Mouse (Mus musculus): ENCODE data around the gene Ube2b. TPM values are rescaled to one million over a fixed set of nuclear protein-coding genes. Genes with fewer than 3 reads are reported as not detected.

Gene Ube2b
- polyA plus RNA-seq, 1 experiment from 2014 or later = 242 TPM

DNA sequence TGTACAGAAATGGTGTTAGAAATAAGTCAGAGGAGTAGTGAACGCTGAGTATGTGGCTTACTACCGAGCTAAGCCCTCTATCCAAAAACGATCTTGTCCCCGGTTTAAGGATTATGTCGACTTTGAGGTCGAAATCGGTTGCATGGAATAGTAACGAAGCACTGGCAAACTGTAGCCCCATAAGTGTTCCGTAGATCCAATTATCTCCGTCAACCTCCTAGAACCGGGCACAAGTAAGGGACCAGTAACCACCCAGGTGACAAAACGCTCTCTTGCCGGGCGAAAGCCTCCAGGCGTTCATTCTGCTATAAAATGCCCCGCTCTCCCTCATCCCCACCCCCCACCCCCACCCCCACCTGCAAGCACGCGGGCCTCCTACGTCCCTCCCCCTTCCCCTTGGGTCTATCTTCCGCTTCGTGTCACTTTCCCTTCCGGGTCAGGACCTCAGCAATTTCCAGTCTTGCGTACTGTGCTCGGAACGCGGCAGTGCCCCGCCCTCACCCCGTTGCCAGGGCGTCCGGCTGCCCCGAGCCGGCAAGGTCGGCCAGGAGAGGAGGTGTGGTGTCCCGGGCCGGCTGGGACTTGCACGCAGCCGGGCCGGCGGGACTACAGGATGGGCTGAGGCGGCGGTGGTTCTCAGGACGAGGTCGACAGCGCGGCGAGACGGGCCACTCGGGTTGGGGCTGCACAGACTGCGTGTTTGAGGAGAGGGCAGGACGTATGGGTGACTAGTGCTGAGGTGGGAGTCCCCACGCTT is 3.4 kb upstream of the Ube2b start, which contains the start of gene Cdkl3:
Gene Cdkl3, plus strand, starts transcription at position 450 of the 757 bp plus-strand sequence.
- peak within 1 kb of the TSS; percentile 83 for H3K4me3 ChIP-seq (replicated peaks)
- ATAC-seq (ENCODE audit: low FRiP score) = peak; percentile 85
- peaks cover 27% of the 10 kb centered on the region for H3K4me1 ChIP-seq
- no peaks in the 10 kb centered on the region for H3K9me3 ChIP-seq
- peak within 1 kb of the TSS; percentile 82 for H3K9ac ChIP-seq
- no peaks in the 10 kb centered on the region for H3K36me3 ChIP-seq (replicated peaks)
- H3K27ac ChIP-seq = peak within 1 kb of the TSS; percentile 88
- under 1% methylated on average over 51 of the region's 51 CpGs for WGBS
- H3K27me3 ChIP-seq = no peaks in the 10 kb centered on the region
- H3K4me2 ChIP-seq = peak within 1 kb of the TSS; percentile 62

DNA sequence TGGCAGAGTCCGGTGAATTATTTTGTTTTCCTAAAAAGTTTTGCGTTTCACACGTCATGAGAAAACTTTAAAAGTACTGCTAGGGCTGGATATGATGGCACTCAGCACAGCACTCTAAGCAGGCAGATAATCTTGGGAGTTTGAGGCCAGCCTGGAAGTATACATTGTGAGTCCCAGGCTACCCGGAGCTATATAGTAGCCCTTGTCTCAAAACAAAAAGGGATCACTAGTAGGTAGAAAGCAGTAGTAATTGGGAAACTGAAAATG is 2.9 kb upstream of the Ube2b start:
- H3K4me1 ChIP-seq = peaks cover 32% of the 10 kb centered on the region
- H3K4me3 ChIP-seq (replicated peaks) = peak overlapping the region; percentile 83
- no peaks in the 10 kb centered on the region for H3K9me3 ChIP-seq
- H3K9ac ChIP-seq = peak overlapping the region; percentile 82
- peak overlapping the region; percentile 62 for H3K4me2 ChIP-seq
- peak overlapping the region; percentile 88 for H3K27ac ChIP-seq
- WGBS = 23% methylated on average over 4 of the region's 4 CpGs
- no peaks in the 10 kb centered on the region for H3K27me3 ChIP-seq
- H3K36me3 ChIP-seq (replicated peaks) = no peaks in the 10 kb centered on the region
- ATAC-seq (ENCODE audit: low FRiP score) = no peak

DNA sequence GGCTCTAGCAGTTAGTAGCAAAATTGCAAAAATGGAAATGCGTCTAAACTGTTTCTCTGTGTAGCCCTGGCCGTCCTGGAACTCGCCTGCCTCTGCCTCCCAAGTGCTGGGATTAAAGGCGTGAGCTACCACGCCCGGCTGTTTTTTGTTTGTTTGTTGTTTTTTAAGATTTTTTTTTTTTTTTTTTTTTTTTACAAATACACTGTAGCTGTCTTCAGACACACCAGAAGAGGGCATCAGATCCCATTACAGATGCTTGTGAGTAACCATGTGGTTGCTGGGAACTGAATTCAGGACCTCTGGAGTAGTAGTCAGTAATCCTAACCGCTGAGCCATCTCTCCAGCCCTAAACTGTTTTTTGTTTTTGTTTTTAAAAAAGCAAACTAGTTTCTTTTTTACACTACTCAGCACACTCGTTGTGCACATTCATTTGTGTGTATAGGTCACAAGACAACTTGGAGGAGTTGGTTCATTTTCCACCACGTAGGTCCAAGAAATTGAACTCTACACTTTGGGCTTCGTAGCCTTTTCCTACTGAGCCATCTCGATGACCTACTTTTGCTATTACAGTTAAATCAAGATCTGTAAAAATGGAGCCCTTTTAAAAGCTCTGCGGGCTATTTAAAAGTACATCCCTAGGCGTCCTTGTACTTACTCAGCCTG is 2.4 kb upstream of the Ube2b start:
- peak overlapping the region; percentile 83 for H3K4me3 ChIP-seq (replicated peaks)
- no peaks in the 10 kb centered on the region for H3K27me3 ChIP-seq
- H3K9me3 ChIP-seq = no peaks in the 10 kb centered on the region
- H3K4me1 ChIP-seq = peaks cover 37% of the 10 kb centered on the region
- H3K4me2 ChIP-seq = peak overlapping the region; percentile 62
- H3K27ac ChIP-seq = peak overlapping the region; percentile 88
- H3K36me3 ChIP-seq (replicated peaks) = no peaks in the 10 kb centered on the region
- ATAC-seq (ENCODE audit: low FRiP score) = no peak
- 82% methylated on average over 13 of the region's 13 CpGs for WGBS
- H3K9ac ChIP-seq = no peak overlapping the region

DNA sequence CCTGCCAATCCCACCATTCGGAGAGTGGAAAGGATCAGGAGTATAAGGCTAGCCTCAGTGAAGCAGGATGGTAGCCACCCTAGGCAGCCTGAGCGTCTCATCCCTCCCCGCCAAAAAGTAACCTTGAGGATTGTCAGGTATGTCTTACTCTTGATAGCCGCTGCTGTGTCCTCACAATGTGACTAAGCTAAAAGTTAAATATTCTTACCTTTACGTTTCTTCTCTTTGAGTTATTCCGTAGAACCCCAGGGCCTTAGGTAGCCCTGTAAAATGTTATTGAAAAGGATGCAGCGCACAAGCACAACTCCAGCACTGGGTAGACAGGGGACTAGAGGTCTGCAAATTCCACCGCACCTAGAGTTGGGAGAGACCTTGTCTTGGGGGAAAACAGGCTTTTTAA is 1.3 kb upstream of the Ube2b start:
- Histone ChIP-seq H3K4me2 (no peak overlapping the region), H3K27me3 (no peaks in the 10 kb centered on the region), H3K4me1 (peaks cover 48% of the 10 kb centered on the region), H3K36me3 (replicated peaks) (peaks cover 9% of the 10 kb centered on the region), H3K9me3 (no peaks in the 10 kb centered on the region), H3K4me3 (replicated peaks) (no peak overlapping the region), H3K9ac (no peak overlapping the region), H3K27ac (no peak overlapping the region)
- WGBS = 96% methylated on average over 8 of the region's 8 CpGs
- ATAC-seq (ENCODE audit: low FRiP score) = no peak

DNA sequence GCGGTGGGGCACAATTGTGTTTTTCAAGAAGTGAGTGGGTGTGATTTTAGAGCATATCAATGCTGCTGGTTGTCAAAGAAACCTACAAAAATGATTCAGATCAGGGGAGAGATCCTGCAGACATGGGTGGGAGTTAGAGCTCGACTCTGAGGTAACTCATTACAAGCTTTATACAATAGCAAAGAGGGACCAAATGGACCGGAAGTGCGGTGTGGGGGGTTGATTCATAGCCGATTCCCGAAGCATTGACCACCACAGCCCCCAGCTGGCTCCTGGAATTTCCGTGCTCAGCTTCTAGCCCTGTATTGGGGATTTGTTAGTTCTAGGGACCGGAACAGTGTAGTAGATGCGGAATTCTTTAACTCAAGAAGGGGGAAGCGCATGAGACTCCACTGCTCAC is 779 bp upstream of the Ube2b start:
- no peaks in the 10 kb centered on the region for H3K9me3 ChIP-seq
- 55% methylated on average over 10 of the region's 10 CpGs for WGBS
- no peak for ATAC-seq (ENCODE audit: low FRiP score)
- H3K27me3 ChIP-seq = no peaks in the 10 kb centered on the region
- peak overlapping the region; percentile 97 for H3K4me3 ChIP-seq (replicated peaks)
- H3K36me3 ChIP-seq (replicated peaks) = peaks cover 14% of the 10 kb centered on the region
- H3K4me2 ChIP-seq = peak overlapping the region; percentile 38
- peak overlapping the region; percentile 97 for H3K27ac ChIP-seq
- no peak overlapping the region for H3K9ac ChIP-seq
- H3K4me1 ChIP-seq = peaks cover 50% of the 10 kb centered on the region

DNA sequence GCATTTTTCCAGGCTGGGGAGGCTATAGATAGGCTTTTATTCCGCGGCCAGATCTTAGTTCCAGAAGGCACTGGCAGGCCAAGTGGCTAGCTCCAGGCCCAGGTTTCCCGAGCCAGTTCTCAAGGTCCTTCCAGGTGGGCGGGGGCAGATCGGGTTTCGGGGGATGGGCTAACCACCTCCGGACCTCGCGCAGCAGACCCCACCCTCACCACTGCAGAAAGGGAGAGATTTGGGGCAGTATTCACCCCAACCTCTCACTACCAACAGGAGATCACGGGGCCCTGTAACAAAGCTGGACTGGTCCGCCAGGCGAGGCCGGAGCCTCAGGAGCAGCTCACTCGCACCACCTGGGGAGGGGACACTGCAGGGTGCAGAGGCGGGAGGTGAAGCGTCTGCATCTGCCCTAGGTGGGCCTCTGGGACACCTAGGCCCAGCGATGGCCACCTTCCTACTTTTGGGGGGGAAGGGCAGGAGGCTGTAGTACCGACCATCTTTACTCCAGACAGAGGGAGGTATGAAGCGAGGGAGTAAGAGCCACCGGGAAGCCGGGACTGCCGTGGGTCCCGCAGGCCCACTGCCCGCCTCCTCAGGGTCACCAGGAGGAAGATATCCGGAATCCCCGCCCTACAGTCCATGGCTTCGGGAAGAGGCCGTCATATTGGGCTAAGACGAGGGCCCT is 812 bp downstream of the Ube2b start:
- peak; percentile 28 for ATAC-seq (ENCODE audit: low FRiP score)
- WGBS = 0% methylated on average over 29 of the region's 29 CpGs
- peaks cover 30% of the 10 kb centered on the region for H3K36me3 ChIP-seq (replicated peaks)

DNA sequence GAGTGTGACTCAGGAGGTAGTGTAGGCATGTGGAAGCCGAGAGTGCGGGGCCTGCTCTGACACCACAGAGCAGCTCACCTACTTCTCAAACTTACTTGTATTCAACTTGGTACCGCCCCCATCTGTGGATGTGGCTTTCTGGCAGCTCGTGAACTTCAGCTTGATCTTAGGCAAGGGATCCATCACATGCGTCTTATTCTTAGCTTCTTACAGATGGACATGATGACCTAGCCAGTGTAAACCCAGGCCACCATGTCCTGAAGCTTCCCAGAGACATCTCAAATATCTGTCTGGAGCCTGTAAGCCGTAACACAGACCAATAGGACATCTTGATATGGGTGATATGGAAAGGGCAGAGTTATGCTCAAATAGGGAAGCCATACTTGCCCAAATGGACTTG is 28.9 kb downstream of the Ube2b start:
- Histone ChIP-seq H3K27me3 (no peaks in the 10 kb centered on the region), H3K9ac (no peak overlapping the region), H3K4me1 (peaks cover 13% of the 10 kb centered on the region), H3K27ac (no peak overlapping the region), H3K4me3 (replicated peaks) (no peak overlapping the region), H3K9me3 (no peaks in the 10 kb centered on the region), H3K36me3 (replicated peaks) (peaks cover 59% of the 10 kb centered on the region), H3K4me2 (no peak overlapping the region)
- 95% methylated on average over 6 of the region's 6 CpGs for WGBS
- no peak for ATAC-seq (ENCODE audit: low FRiP score)

More for the DNA sequence above, 812 bp downstream of the Ube2b start:
- Histone ChIP-seq H3K4me2 (peak overlapping the region; percentile 75), H3K9ac (peak overlapping the region; percentile 97), H3K27ac (peak overlapping the region; percentile 97), H3K4me3 (replicated peaks) (peak overlapping the region; percentile 97), H3K4me1 (peaks cover 43% of the 10 kb centered on the region), H3K27me3 (no peaks in the 10 kb centered on the region), H3K9me3 (no peaks in the 10 kb centered on the region)

DNA sequence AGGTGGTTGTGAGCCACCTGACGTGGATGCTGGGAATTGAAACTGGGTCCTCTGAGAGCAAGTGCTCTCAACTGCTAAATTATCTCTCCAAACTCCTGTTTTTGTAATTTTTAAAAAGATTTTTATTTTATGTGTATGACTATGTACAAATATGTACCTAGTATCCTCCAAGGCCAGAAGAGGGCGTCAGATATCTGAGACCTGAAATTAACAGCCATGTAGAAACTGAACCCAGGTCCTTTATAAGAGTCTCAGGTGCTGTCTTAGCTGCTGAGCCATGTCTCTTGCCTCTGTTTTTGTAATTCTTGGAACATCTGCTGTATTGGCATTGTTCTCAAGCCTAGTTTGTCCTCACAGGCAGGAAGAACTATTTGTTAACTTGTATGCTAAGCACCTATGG is 31.1 kb downstream of the Ube2b start:
- ATAC-seq (ENCODE audit: low FRiP score) = no peak
- no peaks in the 10 kb centered on the region for H3K9me3 ChIP-seq
- H3K4me1 ChIP-seq = peaks cover 13% of the 10 kb centered on the region
- no peaks in the 10 kb centered on the region for H3K27me3 ChIP-seq
- no peak overlapping the region for H3K4me2 ChIP-seq
- H3K27ac ChIP-seq = no peak overlapping the region
- peaks cover 45% of the 10 kb centered on the region for H3K36me3 ChIP-seq (replicated peaks)
- WGBS = 88% methylated on average over 2 of the region's 2 CpGs
- H3K9ac ChIP-seq = no peak overlapping the region
- no peak overlapping the region for H3K4me3 ChIP-seq (replicated peaks)

DNA sequence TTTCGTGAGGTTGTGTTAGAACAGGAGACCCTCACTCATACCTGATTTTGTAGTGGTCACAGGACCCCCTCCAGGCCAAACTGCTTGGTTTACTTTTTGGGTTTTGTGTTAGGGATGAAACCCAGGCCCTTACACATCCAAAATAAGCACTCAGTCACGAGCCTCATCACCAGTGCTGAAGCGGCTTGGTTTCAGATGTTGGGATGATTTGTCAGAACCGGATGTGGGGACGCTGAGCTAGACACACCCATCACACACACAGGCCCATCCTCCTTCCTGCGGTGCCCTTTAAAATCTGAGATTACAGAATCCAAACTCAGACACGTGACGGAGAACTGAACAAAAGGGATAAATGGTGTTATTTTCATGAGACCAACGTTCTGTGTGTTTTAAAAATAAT is 31.7 kb downstream of the Ube2b start:
- no peaks in the 10 kb centered on the region for H3K9me3 ChIP-seq
- no peaks in the 10 kb centered on the region for H3K27me3 ChIP-seq
- ATAC-seq (ENCODE audit: low FRiP score) = no peak
- no peak overlapping the region for H3K27ac ChIP-seq
- 91% methylated on average over 9 of the region's 9 CpGs for WGBS
- peaks cover 41% of the 10 kb centered on the region for H3K36me3 ChIP-seq (replicated peaks)
- no peak overlapping the region for H3K9ac ChIP-seq
- H3K4me2 ChIP-seq = 0 out of 2 replicates have a peak overlapping the region, but pooled peaks have one; percentile 95
- no peak overlapping the region for H3K4me3 ChIP-seq (replicated peaks)
- H3K4me1 ChIP-seq = peaks cover 13% of the 10 kb centered on the region

DNA sequence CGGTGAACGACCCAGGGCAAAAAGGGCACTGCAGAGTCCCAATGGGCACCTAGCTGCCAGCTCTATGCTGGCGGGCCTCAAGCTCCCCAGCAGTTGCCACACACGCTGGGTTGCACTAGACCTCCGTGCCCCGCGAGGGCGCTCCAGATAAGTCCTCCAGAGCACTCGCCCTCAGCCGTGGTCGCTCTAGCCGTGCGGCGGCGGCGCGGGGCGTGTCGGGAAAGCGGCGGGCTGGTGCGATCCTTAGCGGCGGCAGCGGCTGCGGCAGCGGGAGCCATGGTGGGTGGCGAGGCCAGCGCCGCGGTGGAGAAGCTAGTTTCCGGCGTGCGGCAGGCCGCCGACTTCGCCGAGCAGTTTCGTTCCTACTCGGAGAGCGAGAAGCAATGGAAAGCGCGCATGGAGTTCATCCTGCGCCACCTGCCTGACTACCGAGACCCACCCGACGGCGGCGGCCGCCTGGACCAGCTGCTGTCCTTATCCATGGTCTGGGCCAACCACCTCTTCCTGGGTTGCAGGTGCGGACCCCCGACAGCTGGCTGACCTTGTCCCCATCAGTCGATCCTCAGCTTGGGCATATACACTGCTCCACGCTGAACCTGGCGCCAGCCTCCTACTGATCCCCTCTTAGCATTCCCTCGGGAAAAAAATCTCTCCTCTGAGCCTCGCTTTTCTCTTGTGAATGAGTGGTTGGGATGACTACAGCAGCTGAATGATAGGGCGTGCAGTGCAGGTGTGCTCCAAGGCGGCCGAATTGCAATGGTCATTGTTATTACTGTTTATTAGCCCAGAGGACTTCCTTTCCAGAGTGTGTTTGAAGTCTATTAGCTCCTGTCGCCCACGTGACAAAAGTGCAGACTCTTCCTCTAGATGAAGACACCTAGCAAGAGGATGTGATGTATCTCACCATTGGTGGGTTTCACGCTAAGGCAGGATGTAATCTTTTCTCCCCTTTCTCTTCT is 32.8 kb downstream of the Ube2b start, which contains the start of gene Cdkn2aipnl:
Gene Cdkn2aipnl, plus strand, starts transcription at position 219 of the 959 bp plus-strand sequence.
- Histone ChIP-seq H3K27me3 (no peaks in the 10 kb centered on the region), H3K36me3 (replicated peaks) (peaks cover 30% of the 10 kb centered on the region), H3K27ac (peak within 1 kb of the TSS; percentile 53; the same call in 1 of the 2 replicates), H3K4me3 (replicated peaks) (peak within 1 kb of the TSS; percentile 71), H3K9ac (peak within 1 kb of the TSS; percentile 84), H3K4me1 (peaks cover 13% of the 10 kb centered on the region), H3K9me3 (no peaks in the 10 kb centered on the region), H3K4me2 (peak within 1 kb of the TSS; percentile 95)
- 3% methylated on average over 56 of the region's 63 CpGs for WGBS
- ATAC-seq (ENCODE audit: low FRiP score) = peak; percentile 95

DNA sequence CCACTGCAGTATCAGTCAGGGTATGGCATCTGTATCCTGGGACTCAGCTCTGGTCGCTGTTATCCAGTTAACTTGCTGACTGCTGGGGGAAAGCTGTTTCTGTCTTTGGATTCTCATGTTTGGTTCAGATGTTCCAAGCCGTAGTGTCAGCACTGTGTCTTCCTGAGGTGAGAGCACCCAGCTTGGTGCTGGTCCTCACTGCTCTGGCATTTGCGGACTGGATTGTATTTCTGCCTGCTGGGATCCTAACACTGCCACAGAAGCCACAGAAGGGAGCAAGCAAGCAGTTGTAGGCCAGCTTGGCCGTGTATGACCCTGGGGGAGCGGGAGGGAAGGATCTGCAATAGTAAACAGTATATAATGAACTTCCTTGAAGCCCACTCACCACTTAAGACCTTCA is 33.9 kb downstream of the Ube2b start:
- Histone ChIP-seq H3K27me3 (no peaks in the 10 kb centered on the region), H3K4me1 (peaks cover 13% of the 10 kb centered on the region), H3K27ac (no peak overlapping the region), H3K9me3 (no peaks in the 10 kb centered on the region), H3K36me3 (replicated peaks) (peaks cover 19% of the 10 kb centered on the region), H3K4me3 (replicated peaks) (no peak overlapping the region), H3K4me2 (no peak overlapping the region), H3K9ac (no peak overlapping the region)
- WGBS = 84% methylated on average over 5 of the region's 5 CpGs
- no peak for ATAC-seq (ENCODE audit: low FRiP score)

Measured in forebrain, embryonic 12.5 days (tissue).